Mouse (Mus musculus) hematopoietic stem cell, adult 5-6 weeks (primary cell): ENCODE measurements around the gene Rgs14. TPM values are rescaled to one million over a fixed set of nuclear protein-coding genes. Genes with fewer than 3 reads are reported as not detected.

Experiments
- ATAC-seq, 2 experiments: fragments of 125-278 bp in 1 of 2; replicated peaks in 1 of 2; 2 replicates each; pipeline ENCODE4 v1.8.0; 2016 to 2017; ENCODE audit warnings: inconsistent platforms in 2 of 2, mild to moderate bottlenecking in 2 of 2, moderate number of reproducible peaks in 2 of 2, low read depth in 1 of 2, moderate TSS enrichment in 1 of 2; ENCODE audit not compliant: low FRiP score in 2 of 2, poor library complexity in 2 of 2, severe bottlenecking in 2 of 2, insufficient read depth in 1 of 2, low TSS enrichment in 1 of 2
- total RNA-seq: library from RNA; stranded (forward); fragments of 172-1452, 232-1000 nt; gene quantifications from 2 replicates; pipeline ENCODE4 v1.2.3, GENCODE M21; 2017

The Rgs14 gene
- total RNA-seq, 1 experiment from 2014 or later: 10.7 TPM

- ATAC-seq: no peak
Measured at GRCm38 (mm10) chr13:55419142-55419541, 49.6 kb downstream of the Rgs14 start.

DNA sequence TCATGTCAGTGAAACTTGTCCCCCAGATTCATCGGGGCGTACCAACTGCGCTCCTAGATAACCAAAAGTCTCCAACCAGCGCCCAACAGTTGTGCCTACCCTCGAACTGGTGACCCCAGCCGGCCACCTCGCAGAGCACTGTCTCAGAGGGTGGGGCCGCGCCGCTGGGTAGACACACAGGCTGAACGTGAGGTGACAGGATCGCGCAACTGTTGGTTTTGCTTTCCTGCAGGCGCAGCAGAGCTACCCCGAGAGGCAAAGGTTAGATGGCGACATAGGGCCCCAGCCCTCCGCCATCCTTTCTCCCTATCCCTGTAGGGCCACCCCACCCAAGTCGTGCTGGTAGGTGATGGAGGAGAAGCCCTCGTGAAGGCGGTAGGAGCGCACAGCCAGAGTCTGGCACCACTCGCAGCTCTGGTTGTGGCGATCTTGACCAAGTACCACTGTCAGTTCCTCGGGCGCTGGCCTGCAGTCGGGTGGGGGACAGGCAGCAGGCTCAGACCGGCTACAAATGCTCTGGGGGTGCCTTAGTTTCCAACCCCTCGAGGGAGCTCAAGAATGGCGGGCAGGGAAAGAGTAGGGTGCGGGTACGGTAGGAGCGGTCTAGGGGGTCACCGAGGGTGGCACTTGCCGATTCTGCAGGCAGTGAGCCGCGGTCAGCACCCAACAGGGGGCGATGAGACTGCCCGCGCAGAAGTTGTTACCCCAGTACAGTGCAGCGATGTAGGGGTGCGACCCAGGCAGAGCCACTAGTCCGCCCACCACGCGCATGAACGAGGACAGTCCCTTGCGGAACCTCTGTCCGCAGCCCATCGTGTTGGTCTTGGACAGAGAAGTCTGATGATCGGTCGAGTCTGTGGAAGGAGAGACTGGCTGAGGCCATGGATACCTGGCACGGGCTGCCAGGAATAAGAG is 50.7 kb downstream of the Rgs14 start:
- ATAC-seq: no peak

DNA sequence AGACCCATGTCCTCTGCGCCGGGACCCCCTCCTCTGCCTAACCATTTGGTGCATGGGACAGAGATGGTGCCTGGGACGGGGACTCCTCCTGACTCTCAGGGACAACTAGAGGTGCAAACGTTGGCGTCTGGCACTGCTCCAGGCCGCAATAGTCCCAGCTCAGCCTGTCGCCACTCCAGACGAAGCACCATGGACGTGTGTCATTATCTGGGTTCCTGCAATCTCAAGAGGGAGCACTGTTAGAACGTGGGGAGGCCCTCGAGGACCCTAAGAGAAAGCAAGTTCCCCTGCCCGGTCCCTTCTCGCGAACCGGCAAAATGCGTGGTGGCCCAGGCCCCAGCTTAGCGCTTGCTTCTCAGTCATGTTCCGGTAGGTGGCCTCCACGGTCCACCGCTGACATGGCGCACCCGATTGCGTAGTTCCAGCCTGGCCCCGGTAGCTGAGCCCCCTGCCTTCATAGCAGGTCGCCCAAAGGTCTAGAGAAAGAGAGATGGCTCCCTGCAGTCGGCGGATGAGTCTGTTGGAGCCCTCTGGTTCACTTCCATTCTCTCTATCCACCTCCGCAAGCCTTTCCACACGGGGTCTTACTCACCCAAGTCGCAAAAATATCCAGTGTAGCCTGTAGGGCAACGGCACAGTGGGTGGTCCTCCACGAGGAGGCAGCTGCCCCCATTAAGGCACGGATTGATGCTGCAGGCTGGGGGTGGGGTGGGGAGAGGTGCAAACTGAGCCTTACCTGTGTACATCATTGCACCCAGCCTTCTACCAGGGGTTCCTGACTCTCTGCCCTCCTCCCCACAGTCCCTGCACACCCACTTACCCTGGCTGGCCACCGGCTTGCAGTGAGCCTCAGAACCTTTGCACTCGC is 51.6 kb downstream of the Rgs14 start:
- peak; percentile 62 to 73 for ATAC-seq

DNA sequence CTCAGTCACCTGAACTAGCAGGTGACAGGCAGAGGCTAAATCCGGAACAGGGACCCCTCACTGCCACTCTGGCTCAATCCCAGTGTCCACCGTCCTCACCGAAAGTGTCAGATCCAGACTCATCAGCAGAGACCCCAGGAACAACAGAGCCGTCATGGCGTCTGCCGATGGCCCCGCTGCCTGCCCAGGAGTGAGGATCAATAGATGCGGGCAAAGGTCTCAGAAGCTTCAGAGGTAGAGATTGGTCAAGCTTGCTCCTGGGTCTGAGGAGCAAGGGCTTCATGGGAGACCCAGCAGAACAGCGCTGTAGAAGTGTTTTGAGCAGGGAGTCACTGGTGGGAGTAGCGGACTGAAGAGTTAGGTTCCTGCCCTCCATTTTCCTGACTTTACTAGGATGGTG is 57.1 kb downstream of the Rgs14 start, which contains the start of gene F12:
Gene F12 (minus strand): TSS at position 181 of the 400 bp plus-strand sequence.
- ATAC-seq: no peak

DNA sequence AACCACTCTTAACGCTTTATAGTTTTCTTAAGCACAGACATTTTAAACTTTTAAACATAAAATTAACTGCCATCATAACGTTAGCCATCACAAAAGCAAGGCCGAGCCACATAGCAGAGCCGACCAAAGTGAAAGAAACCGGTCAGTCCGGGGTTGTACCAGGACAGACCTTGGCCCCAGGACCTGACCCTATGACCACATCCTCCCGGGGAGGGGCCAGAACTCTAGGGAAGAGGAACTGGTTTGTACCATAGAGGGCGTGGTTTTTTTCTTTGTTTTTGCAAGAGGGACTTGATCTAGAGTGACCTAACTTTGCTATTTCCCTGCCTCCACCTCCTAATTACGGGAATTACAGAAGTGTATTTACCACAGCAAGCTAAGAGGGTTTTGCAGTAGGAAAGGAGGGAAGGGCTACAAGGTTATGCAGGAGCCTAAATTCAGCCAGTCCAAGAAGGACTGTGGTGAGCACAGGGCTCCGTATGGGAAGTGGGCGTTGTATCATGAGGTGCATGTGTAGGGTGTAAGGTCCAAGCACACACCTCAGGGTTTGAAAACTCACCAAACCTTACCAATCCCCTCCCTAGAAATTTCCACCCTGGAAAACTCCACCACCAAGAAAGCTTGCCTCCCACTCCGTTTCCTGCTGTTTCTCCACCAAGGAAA is 59.8 kb downstream of the Rgs14 start:
- ATAC-seq: peak; percentile 80 to 86

GRCm38 (mm10) chr13:55430566-55430965 is 61.0 kb downstream of the Rgs14 start:
- ATAC-seq: no peak

DNA sequence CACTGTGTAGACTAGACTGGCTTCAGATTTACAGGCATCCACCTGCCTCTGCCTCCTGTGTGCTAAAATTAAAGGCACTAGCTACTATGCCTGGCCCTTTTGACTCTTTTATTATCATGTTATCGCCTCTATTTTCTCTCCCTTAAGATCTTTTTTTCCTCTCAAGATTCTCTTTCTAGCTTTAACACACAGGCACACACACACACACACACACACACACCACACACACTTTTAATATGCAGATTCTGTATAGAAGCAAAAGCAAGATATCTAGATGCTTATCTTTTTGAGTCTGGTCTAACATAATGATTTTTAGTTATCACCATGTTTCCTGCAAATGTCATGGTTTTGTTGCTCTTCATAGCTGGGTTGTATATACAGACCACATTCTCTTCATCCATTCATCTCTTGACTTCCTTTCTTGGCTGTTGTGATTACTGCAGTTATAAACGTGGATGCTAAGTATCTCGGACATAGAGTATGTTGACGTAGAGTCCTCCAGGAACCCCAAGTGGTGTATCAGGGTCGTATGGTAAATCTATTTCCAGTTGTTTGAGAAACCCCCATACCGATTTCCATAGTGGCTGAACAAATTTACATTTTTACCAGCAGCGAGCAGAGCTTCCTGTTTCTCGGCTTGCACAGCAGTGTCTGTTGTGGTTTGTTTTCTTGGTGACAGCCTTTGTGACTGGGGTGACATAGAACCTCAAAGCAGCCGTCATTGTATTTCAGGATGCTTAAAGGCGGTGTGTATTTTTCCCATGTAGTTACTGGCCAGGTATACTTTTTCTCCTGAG is 62.6 kb downstream of the Rgs14 start:
- peak; percentile 76 to 84 for ATAC-seq

Other genes with a start within 250 kb of the Rgs14 start
- gene Gm17617, start 236.2 kb upstream of the Rgs14 start, total RNA-seq: not detected in 2 replicates
- not detected in 2 replicates for gene Fgfr4, start 217.1 kb upstream of the Rgs14 start, total RNA-seq
- 96.2 and 115 TPM in 2 replicates for gene Nsd1, start 159.9 kb upstream of the Rgs14 start, total RNA-seq
- gene Prelid1, start 49.2 kb upstream of the Rgs14 start, total RNA-seq: 66.6 and 67.8 TPM in 2 replicates
- 22.1 and 27.4 TPM in 2 replicates for gene Rab24, start 47.8 kb upstream of the Rgs14 start, total RNA-seq
- 5.2 and 8.9 TPM in 2 replicates for gene Mxd3, start 39.9 kb upstream of the Rgs14 start, total RNA-seq
- 72.6 and 80.7 TPM in 2 replicates for gene Lman2, start 6.9 kb upstream of the Rgs14 start, total RNA-seq
- gene Slc34a1, start 28.5 kb downstream of the Rgs14 start, total RNA-seq: not detected in 2 replicates
- not detected in 2 replicates for gene Pfn3, start 45.5 kb downstream of the Rgs14 start, total RNA-seq
- not detected in 2 replicates for gene F12, start 57.1 kb downstream of the Rgs14 start, total RNA-seq
- 77.8 and 80.9 TPM in 2 replicates for gene Grk6, start 75.3 kb downstream of the Rgs14 start, total RNA-seq
- 0.25 TPM in 1 of 2 replicates, not detected in the other for gene Prr7, start 94.5 kb downstream of the Rgs14 start, total RNA-seq
- gene Dbn1, start 118.4 kb downstream of the Rgs14 start, total RNA-seq: 0.60 and 2.3 TPM in 2 replicates
- 8.1 and 10.0 TPM in 2 replicates for gene Pdlim7, start 143.9 kb downstream of the Rgs14 start, total RNA-seq
- gene Dok3, start 159.6 kb downstream of the Rgs14 start, total RNA-seq: 4.1 and 15.5 TPM in 2 replicates
- gene Ddx41, start 166.9 kb downstream of the Rgs14 start, total RNA-seq: 53.7 and 58.2 TPM in 2 replicates
- 25.6 and 35.0 TPM in 2 replicates for gene Fam193b, start 201.4 kb downstream of the Rgs14 start, total RNA-seq
- 100 and 114 TPM in 2 replicates for gene Tmed9, start 204.0 kb downstream of the Rgs14 start, total RNA-seq
- 7.6 and 8.3 TPM in 2 replicates for gene B4galt7, start 230.2 kb downstream of the Rgs14 start, total RNA-seq